Mouse (Mus musculus) A20 (cell line): ENCODE data around the gene Cad.
"Not testable (repeated sequence)": the region's sequence is repeated elsewhere in the genome, so short reads cannot be mapped to it uniquely, and the experiment has no call there.

ENCODE experiments used
- DNase-seq: peaks from one replicate; pipeline ENCODE4 v3.0.0-alpha.2; 2011; ENCODE audit warnings: low read depth, low spot score

The Cad gene

DNA sequence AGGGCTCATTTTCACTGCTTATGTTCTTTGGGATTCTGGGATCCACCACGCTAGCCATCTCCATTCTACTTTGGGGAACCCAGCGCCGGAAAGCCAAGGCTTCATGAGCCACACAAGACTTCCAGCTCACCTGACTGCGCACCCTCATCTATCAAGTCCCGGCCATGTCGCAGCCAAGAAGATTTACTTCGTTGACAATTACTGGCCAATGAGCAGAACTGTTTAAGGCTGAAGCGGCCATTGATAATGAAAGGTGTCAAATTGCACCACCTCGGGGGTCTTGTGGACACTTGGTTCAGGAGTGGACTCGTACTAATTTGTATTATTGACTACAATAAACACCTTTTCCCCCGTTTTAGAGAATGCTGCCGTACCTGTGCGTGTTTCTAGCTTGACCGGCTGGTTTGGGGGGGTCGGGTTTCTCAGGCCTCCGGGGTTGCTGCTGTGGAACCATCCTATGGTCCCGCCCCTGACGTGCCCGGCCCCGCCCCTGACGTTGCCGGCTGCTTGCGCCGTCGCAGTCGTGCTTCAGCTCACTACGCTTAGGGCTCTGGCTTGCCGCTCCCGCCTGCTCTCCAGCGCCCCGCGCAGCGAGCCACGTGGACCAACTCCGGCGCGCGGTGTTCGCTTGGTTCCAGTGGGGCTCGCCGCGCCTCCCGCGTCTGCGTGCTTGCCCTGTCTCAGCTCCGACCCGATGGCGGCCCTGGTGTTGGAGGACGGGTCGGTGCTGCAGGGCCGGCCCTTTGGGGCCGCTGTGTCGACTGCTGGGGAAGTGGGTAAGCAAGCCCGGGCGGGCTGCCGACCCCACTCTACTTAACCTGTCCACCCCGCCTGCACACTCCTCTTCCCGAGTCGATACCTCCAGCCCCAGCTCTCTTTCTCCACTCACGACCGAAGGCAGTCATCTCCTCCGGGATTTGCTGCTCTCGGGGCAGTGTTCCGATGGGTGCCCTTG lies at the start of gene Cad:
TSS of gene Cad (plus strand) at position 520 of the 955 bp plus-strand sequence.
- DNase-seq: peak; percentile 96

DNA sequence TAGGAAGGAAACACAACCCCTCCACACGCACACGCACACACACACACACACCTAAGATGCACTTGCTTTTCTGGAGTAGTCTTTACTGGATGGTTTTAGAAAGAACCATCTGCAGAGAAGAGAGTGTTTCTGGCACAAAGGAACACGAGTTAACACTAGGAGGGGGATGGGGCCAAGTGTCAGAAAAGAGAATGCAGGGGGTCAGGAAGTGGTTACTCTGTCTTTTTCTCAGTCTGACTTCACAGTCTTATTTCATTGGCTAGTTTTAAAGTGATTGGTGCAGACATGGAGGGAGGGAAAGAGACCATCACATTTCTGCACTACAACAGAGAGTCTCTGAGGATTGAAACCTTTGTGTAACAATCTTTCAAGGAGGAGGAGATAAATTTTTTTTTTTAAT lies 41.8 kb upstream of the Cad start:
- DNase-seq: no peak

DNA sequence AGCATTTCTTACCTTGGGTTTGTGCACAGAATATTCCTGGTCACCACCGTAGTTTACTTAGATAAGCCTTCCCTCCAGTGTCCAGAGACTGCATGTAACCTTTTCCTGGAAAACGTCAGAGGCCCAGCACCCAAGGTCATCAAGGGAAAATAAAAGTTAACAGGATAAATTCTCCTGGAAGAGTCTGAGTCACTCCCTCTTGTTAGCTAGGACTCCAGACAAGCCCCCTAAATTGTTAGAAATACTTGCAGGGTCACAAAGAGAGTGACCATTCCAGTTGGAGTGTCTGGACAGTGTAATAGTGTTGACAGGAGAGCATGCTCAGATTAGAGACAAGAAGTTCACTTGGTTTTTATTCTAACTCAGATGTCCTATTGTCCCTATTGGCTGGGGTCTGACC lies 38.7 kb upstream of the Cad start:
- no peak for DNase-seq

DNA sequence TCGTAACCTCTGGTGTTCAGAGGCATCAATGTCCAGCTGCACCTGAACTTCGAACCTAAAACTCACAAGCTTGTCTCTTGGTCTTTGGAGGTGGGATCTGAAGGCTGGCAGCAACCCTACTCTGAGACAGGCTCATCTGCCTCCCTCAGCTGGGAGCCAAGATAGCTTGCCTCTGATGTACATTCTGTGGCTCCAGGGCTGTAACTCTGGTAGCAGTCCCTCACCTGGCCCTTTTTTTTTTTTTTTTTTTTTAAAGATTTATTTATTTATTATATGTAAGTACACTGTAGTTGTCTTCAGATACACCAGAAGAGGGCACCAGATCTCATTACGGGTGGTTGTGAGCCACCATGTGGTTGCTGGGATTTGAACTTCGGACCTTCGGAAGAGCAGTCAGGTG lies 32.8 kb upstream of the Cad start:
- DNase-seq: not testable (repeated sequence)

DNA sequence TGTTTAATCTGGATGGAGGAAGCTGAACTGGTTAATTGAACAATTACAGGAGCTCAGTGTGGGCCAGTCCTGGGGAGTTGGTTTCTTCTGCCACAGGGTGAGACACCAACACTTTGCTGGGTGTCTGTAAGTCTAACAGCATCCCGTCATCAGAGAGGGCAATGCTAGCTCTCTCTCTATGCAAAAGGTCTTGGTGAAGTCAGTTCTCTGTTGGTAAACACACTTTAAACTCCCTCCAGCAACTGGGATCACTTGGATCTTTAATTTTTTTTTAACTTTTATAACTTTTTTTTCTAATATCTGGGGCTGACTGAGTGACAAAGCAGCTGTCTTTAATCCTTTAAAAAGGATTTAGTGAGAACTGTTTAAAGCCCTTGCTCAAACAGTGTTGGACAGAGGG lies 31.9 kb upstream of the Cad start:
- no peak for DNase-seq

DNA sequence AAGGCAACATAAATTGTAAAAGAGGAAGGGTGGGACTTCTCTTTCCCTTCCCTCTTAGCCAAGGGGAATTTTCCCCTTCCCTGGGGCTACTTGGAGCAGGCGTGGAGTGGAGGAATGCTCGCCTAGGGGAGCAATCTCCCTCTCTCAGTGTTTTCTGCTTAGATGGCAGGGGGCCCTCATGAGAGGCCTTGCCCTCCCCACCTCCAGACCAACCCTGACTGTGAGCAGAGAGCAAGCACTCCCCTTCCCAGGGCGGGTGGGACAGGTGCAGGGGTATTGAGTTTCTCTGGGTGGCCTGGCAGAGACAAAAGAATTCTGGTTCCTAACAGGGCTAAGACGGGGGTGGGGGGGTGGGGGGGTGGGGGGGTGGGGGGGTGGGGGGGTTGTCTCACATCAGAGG lies 31.3 kb upstream of the Cad start:
- DNase-seq: peak; percentile 24

DNA sequence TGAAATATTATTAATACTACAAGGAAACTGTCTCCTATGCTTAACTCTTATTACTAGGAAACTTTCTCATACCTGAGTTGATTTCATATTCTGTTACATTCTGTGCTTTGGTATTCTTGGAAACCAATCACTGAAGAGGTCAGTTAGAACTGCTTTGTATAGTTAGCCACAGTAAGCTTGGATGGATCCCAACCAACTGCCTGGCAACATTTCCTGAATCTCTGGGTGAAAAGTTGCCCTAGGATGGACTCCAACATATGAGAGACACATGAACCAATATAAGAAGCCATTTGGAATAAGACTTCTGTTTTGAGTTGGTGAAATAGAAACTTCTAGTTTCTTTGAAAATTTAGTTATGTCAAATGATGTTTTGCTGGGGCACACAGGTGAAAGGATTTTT lies 29.9 kb upstream of the Cad start:
- DNase-seq: no peak

DNA sequence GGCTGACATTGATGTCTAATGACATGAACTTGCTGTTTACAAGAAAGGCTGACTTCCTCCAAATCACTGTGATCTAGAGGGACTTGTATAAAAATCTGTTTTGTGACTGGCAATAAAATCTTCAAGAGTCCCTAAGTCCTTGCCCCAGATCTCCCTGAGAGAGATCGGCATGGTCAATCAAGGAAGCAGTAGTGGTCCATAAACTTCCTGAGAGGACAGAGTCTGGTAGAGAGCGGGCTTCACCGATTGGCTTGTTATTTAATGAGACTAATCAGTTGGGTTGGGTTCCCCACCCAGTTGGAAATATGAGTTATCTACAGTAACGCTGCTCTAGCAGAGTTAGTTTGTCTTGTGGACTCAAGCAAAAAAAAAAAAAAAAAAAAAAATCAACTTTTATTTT lies 23.7 kb upstream of the Cad start:
- no peak for DNase-seq

DNA sequence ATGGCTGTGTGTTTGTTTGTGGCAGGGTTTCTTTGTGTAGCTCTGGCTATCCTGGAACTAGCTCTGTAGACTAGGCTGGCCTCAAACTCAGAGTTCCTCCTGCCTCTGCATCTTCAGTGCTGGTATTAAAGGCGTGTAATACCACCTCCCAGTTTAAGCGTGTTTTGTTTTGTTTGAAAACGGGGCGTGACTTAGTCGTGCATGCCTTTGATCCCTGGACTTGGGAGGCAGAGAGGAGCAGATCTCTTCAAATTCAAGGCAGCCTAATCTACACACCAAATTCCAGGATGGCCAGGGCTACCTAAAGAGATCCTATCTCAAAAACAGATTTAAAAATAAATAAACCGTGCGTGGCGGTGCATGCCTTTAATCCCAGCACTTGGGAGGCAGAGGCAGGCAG lies 23.1 kb upstream of the Cad start:
- DNase-seq: no peak

DNA sequence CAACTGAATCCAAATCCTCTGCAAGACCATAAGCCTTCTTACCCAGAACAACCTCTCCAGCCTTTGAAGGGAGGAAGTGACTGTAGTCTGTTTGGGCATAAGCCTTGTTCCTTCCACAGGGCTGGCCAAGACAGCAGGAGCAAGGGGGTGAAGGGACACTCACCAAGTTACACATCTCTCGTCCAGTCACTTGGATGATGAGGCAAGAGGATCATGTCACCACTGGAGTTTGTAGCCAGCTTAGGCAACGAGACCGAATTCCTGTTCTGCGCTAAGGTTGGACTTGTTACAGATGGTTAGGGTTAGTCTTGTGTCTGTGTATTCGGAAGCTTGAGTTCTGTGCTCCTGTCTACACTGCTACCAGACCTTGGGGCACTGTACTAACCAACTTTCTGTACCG lies 19.9 kb upstream of the Cad start:
- no peak for DNase-seq

DNA sequence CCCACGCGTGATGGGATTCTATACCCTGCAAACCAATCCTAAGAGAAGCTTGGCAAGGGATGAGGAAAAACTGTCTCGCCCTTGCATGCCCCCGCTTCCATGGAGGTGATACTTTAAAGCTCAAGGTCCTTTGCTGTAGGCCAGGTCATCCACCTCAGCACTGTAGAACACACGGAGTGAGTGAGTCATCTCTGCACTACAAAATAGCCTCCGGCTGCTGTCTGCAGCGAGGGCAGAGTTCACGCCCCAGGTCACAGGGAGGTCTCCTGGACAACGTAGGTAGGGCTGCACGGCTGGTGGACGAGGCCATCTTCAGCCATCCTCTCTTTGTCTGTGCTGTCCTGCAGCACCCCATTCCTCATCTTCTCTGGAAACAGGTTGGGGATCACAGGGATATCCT lies 18.0 kb upstream of the Cad start:
- not testable (repeated sequence) for DNase-seq

DNA sequence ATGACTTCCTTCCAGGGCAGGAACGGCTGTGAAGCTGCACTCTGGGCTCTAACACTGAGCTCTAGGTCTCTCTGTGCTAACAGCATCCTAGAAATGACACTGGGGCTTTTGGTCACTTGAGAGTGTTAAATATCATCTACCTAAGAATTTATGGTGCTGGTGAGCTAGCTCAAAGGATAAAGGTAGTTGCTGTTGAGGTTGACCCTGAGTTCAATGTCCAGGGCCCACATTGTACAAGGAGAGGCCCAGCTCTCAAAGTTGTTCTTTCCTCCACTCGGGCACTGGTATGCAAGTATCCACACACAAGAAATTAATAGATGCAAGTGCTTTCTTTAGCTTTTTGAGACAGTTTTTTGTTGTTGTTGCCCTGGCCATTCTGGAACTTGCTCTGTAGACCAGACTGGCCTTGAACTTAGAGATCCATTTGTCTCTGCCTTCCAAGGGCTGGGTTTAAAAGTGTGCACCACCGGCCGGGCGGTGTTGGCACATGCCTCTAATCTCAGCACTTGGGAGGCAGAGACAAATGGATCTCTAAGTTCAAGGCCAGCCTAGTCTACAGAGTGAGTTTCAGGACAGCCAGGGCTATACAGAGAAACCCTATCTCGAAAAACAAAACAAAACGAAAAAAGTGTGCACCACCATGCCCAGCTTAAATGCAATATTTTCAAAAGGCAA lies 16.3 kb upstream of the Cad start:
- no peak for DNase-seq

DNA sequence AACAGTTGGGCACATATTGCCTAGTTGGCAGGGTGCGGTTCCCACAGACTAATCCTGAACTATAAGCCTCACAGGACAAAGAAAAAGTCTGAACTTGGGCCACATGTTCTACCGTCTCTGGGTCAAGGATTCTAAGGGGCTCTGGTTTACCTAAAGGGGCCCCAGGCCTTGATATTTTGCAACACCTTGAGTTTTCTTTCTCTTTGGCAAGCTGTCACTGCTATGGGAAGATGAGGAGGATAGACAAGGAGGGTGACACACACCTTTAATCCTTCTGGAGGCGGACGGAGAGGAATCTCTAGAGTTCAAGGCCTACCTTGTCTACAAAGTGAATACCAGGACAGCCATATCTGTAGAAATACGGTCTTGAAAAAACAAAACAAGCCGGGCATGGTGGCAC lies 8.2 kb upstream of the Cad start:
- no peak for DNase-seq

DNA sequence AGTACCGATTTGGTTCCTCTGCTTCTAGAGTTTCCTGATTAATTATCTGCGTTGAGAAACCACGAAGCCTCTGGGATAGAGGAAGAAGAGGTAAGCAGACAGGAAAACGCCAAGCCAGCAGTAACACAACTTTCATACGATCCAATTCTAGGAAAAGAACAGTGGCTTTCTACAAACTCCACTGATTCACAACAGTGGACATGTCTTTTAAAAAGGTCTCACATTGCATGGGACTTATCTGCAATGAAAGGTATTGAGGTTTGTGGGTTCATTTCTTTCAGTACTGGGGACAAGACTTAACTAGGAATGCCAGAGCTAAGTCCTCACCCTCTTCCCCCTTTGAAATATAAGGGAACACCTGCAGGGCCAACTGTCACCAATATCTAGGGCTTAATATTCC lies 7.5 kb upstream of the Cad start:
- DNase-seq: no peak

DNA sequence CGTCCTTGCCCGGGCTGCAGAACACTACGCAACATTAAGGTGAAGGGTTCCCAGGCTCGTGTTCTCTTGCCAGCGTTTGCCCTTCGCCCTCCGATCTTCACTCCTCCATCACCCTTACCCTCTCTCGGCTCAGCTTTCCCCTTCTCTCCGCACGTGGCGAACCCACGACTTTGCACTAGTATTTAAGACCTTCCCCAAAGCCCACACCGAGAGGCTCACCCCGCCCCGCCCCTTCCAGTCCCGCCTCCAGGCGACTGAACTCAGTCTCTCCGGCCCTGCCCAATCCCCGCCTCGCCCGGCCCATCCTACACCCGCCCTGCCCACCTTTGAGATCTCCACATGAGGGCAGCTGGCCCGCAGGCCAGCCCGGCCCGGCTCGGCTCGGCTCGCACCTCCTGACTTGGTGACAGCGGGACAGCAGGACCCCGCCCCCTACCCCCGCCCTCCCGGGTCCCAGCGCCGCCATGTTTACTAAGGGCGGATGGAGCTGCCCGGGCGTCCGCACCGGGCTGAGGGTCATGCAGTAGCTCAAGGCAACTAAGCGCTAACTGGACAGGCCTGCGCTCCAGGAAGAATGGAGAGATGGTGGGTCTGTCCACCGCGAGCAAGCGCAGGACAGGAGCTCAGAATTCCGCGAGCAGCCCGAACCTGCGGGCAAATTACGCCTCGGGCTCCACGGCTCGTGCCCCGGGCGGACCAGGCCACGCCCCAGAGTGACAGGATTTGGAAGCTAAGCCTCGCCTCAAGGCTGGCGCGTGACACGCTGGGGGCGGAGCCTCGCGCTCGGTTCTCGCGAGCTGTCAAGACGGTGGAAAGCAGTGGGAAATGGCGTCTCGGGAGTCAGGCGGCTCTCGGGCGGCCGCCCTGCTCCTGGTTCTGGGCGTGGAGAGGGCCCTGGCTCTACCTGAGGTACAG lies 6.5 kb upstream of the Cad start, which contains the start of gene Atraid:
TSS of gene Atraid (plus strand) at position 465 of the 915 bp plus-strand sequence.
- peak; percentile 99 for DNase-seq

DNA sequence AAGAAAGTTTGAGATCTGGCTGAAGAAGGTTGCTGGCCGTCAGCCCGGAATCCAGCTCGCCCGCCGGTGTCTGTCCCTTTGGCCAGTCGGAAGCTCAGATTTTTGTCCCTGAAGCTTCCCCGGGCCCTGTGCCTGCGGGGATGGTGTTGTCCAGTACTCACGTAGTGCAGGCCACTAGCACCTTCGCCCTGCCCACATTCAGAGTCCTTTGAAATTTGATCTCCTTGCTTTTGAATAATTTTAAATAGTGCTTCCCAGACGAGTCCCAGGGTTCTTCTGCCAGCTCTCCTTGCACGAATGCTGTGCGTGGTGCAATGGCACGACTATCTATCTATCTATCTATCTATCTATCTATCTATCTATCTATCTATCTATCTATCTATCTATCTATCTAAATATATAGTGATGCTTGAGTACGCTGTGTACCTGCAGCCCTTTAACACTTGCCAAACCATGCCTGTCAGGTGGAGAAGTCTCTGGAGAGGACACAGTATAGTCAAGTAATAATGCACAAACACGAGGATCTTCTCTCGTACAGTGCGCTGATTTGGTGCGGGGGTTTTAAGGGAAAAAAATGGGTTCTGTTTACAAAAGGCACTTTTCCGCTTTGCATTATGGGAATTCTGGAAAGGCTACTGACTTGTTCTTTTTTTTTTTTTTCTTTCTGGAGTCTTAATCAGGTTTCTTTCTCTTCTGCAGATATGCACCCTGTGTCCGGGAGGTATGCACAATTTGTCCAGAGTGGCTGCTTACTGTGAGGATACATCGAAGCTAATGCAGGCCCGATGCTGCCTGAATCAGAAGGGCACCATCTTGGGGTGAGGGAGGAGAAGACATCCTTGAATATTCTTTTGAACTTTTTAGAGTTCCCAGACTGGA lies 5.6 kb upstream of the Cad start, which contains the start of gene Slc5a6:
TSS of gene Slc5a6 (minus strand) at position 162 of the 879 bp plus-strand sequence.
- peak; percentile 86 for DNase-seq

DNA sequence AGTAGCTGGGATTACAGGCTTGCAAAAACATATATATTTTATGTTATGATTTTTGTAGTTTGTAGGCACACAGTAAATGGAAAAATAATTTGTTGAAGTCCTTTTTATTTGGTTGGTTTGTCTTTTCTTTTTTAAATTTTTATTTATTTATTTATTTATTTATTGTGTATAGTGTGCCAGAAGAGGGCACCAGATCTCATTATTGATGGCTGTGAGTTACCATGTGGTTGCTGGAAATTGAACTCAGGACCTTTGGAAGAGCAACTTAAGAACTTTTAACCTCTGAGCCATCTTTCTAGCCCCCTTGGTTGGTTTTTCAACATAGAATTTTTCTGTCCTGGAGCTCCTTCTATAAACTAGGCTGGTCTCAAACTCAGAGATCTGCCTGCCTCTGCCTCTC lies 4.2 kb upstream of the Cad start:
- peak; percentile 51 for DNase-seq

DNA sequence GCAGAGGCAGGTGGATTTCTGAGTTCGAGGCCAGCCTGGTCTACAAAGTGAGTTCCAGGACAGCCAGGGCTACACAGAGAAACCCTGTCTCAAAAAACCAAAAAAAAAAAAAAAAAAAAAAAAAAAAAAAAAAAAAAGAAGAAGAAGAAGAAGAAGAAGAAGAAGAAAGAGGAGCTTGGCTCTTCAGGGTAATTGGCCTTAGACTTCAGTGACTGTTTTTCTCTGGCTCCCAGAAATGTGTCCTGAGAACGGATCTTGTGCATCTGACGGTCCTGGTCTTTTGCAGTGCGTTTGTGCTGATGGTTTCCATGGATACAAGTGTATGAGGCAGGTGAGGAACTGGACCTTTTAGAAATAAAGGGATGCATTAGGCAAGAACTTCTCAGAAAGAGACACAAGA lies 852 bp upstream of the Cad start:
- not testable (repeated sequence) for DNase-seq

DNA sequence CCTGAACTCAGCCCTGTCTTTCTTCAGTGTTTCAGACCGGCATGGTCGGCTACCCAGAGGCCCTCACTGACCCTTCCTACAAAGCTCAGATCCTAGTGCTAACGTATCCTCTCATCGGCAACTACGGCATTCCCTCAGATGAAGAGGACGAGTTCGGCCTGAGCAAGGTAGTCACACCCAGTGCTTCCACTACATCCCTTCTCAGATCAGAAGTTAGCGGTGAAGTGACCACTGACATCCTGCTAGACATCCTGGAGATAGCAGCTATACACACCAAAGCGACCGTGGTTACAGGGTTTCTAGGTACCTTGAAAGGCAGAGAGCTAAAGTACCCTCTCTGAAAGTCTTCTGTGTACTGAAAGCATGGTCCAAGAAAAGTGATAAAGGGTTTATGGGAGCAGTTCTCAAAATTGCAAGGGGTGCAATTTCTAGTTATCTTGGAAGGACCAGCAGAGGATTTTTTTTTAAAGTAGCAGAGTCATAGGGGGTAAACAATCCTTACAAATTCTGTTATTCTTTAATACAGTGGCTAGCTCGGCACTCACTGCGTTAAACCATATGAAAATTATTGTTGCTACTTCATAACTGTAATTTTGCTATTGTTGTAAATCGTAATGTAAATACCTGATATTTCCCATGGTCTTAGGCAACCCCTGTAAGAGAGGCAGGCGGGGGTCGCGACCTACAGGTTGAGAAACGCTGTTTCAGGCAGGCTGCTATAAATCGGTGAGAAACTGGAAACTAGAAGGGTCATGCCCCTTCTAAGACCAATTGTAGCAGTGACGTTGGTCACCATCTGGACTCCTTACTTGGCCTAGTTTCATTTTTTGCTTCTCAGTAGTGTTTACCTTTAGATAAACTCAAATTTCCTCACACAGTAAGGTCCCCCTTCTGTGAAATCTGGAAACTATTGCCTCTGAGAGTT lies 898 bp downstream of the Cad start:
- peak; percentile 48 for DNase-seq

DNA sequence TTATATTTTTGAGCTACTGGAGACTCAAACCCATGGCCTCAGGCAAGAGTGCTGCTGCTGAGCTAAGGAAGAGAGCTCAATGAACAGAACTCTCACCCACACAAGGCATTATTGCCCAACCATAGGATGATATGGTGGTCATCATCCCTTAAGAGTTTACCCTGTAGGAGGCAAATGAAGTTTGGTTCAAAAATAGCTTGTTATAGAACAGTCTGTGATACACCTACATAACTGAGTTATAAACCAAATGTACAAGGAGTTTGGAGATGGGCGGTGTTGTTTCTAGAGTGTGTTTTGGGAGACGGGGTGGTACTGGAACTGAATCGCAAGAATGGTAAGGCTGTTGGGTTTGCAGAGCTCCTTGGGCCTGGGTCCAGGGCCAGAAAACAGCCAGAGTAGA lies 15.2 kb downstream of the Cad start:
- no peak for DNase-seq
